Mouse (Mus musculus) embryonic facial prominence, embryonic 10.5 days (tissue): ENCODE results near the gene Stpg1. TPM values are rescaled to one million over a fixed set of nuclear protein-coding genes. Genes with fewer than 3 reads are reported as not detected.

ENCODE experiments used
- DNase-seq: peaks from one replicate; pipeline ENCODE4 v3.0.0-alpha.2; 2017; ENCODE audit warnings: low spot score
- H3K27ac ChIP-seq: fragments of 300-500 bp; sonication (generic); replicated peaks from 2 replicates; pipeline ENCODE4 v1.5.1; 2016; ENCODE audit warnings: mild to moderate bottlenecking
- H3K27me3 ChIP-seq: fragments of 300-500 bp; sonication (generic); replicated peaks from 2 replicates; pipeline ENCODE4 v1.6.1; 2016; ENCODE audit warnings: low read depth, mild to moderate bottlenecking; ENCODE audit not compliant: poor library complexity, severe bottlenecking
- H3K36me3 ChIP-seq: fragments of 300-500 bp; sonication (generic); replicated peaks from 2 replicates; pipeline ENCODE4 v1.6.1; 2016; ENCODE audit warnings: mild to moderate bottlenecking, moderate library complexity
- H3K4me1 ChIP-seq: fragments of 300-500 bp; sonication (generic); 2 replicates; pipeline ENCODE4 v1.6.1; 2016
- H3K4me3 ChIP-seq: fragments of 300-500 bp; sonication (generic); 2 replicates; pipeline ENCODE4 v1.5.1; 2016; ENCODE audit warnings: mild to moderate bottlenecking, moderate library complexity
- H3K9me3 ChIP-seq: fragments of 300-500 bp; sonication (generic); 2 replicates; pipeline ENCODE4 v1.6.1; 2016; ENCODE audit warnings: mild to moderate bottlenecking
- WGBS: fragments of 180-500 bp; shearing (Covaris S2); methylation state at CpG from one replicate; pipeline ENCODE4 v1.1.7; 2016; 5-methylcytosine and 5-hydroxymethylcytosine counted together
- polyA plus RNA-seq: library from polyadenylated mRNA; unstranded; fragments of >200 nt; fragmentation: Nextera tagmentation; extraction: Ambion mirVana; gene quantifications from 2 replicates; pipeline ENCODE4 v1.2.1, GENCODE M21; 2016

The Stpg1 gene
- polyA plus RNA-seq, 1 experiment from 2014 or later, result 0.37 TPM

DNA sequence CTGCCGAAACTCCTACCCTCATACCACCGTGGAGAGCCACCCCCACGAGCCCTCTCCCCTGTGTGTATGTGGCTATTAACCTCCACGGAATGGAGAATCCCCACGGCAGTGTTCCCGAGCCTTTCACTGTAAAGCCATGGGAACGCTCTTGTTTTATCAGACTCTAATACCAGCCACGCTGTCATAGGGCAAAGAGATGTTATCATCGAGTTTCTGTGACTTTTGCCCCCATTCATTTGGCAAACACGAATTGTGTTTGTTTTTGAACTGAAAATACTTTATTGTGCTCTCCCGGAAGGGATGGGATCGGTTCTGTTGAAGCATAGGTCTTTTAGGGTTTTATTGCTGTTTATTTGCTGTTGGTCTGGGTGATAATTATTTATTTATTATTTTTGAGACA lies 23.5 kb downstream of the Stpg1 start:
- Histone ChIP-seq H3K27ac (no peak overlapping the region), H3K4me1 (peaks cover 18% of the 10 kb centered on the region), H3K27me3 (peaks cover 13% of the 10 kb centered on the region), H3K4me3 (no peak overlapping the region), H3K36me3 (no peaks in the 10 kb centered on the region), H3K9me3 (no peaks in the 10 kb centered on the region)
- 84% methylated on average over 12 of the region's 12 CpGs for WGBS
- no peak for DNase-seq

DNA sequence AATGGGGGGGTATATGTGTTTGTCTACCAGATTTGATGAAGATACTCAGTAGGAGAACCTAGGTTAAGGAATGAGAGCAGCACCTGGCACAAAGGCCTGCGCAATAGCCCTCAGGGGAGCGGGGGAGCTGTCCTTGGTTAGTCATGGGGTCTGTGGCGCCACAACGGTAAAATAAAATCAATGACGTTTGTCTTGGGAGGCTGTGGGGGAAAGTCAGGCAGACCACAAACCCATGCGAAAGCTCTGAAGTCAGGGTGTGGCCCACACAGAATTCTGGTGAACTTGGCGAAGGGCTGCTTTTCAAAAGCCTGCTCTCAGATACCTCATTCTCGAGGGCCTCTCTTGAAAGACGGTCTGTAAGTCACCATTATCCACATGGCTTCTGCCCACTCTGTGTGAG lies 25.8 kb downstream of the Stpg1 start:
- peaks cover 28% of the 10 kb centered on the region for H3K4me1 ChIP-seq
- no peaks in the 10 kb centered on the region for H3K9me3 ChIP-seq
- no peak for DNase-seq
- WGBS, result 83% methylated on average over 9 of the region's 9 CpGs
- H3K27ac ChIP-seq, result no peak overlapping the region
- H3K4me3 ChIP-seq, result no peak overlapping the region
- H3K36me3 ChIP-seq, result no peaks in the 10 kb centered on the region
- H3K27me3 ChIP-seq, result peaks cover 28% of the 10 kb centered on the region

DNA sequence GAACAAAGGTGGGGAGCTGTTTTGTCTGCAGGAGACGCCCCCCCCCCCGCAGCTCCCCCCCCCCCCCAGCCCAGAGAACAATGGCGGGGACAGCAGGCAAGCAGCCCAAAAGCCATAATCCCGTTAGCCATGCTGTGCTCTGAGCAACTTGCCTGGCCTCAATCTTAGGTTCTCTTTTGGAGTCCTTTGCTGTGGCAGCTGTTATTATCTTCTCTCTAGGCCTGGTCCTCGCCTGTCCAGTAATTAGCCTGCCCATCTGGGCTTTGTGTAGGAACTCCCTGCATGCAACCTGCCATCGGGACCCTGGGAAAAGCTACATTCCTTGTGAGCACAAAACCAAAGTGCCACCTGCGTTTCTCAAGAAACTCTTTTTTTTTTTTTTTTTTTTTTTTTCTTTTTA lies 29.3 kb downstream of the Stpg1 start:
- Histone ChIP-seq H3K4me3 (no peak overlapping the region), H3K36me3 (no peaks in the 10 kb centered on the region), H3K27ac (0 out of 2 replicates have a peak overlapping the region, but pooled peaks have one; percentile 26), H3K9me3 (no peaks in the 10 kb centered on the region), H3K4me1 (peaks cover 37% of the 10 kb centered on the region), H3K27me3 (peaks cover 50% of the 10 kb centered on the region)
- 2% methylated on average over 6 of the region's 7 CpGs for WGBS
- DNase-seq, result peak; percentile 53

DNA sequence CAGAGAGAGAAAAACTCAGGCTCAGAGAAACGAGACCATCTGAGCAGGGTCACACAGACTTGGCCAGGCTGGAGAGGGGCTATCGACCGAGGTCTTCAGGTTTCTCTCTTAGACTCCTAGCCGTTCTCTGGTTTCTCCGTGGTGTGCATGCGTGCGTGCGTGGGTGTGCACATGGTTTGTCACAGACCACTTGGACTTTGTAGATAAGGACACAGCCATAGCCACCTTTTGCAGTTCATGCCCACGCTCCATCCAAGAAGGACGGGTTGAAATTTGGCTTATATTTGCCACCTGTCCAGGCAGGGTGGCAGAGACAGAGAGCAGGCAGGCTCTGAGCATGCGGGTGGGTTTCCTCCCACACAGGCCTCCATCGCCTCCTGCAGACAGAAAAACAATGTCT lies 30.5 kb downstream of the Stpg1 start:
- Histone ChIP-seq H3K4me1 (peaks cover 37% of the 10 kb centered on the region), H3K27me3 (peaks cover 50% of the 10 kb centered on the region), H3K36me3 (no peaks in the 10 kb centered on the region), H3K4me3 (no peak overlapping the region), H3K27ac (peak overlapping the region; percentile 49), H3K9me3 (no peaks in the 10 kb centered on the region; the same call in 1 of the 2 replicates)
- DNase-seq, result no peak
- 61% methylated on average over 12 of the region's 12 CpGs for WGBS

DNA sequence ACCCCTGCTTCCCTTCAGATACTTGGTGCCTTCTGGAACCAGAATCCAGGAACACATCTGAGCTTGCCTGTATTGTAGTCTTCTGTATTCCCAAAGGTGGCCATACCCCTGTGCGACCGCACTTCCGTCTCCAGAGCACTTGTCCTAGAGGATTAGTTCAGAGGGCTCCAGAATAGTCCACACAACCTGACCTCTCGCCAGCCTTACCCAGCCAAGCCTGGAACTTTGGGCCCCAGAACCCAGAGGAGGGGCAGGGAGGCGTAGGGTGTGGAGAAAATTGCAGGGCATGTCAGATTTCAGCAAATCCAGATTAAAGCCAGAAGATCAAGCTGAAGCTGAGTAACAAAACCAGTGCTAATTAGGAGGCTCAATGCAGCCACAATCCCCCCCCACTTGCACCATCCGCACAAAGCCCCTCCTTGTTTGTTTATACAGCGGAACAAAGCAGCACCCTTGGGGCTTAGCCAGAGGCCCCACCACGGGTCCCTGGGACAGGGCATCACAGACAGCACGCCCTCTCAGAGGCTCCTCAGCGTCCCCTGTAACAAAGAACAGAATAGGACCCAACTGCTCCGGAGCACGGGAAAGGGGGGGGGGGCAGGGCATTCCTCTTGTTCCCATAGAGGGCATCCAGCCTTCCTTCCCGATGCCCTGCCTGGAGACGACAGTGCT lies 31.6 kb downstream of the Stpg1 start:
- DNase-seq, result peak; percentile 43
- H3K36me3 ChIP-seq, result no peaks in the 10 kb centered on the region
- peak overlapping the region; percentile 59 for H3K27ac ChIP-seq
- H3K27me3 ChIP-seq, result peaks cover 50% of the 10 kb centered on the region
- H3K4me1 ChIP-seq, result peaks cover 37% of the 10 kb centered on the region
- H3K4me3 ChIP-seq, result peak overlapping the region; percentile 36
- 10% methylated on average over 14 of the region's 14 CpGs for WGBS
- H3K9me3 ChIP-seq, result peaks cover 6% of the 10 kb centered on the region

DNA sequence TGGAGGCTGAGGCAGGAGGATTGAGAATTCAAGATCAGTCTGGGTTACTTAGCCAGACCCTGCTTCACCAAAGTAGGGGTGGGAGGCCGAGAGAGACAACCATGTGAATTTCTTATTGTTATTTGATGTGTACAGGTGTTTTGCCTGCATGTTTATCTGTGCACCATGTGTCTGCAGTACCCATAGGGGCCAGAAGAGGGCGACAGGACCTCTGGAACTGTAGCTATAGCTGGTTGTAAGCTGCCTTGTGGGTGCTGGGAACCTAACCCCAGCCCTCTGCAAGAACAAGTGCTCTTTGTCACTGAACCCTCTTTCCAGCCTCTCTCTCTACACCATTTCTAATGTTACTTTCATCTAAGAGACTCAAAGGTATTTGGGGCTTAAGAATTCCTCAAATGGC lies 35.7 kb downstream of the Stpg1 start:
- 57% methylated on average over 2 of the region's 2 CpGs for WGBS
- Histone ChIP-seq H3K36me3 (no peaks in the 10 kb centered on the region), H3K4me3 (no peak overlapping the region), H3K9me3 (peaks cover 6% of the 10 kb centered on the region), H3K27ac (no peak overlapping the region), H3K4me1 (peaks cover 28% of the 10 kb centered on the region), H3K27me3 (peaks cover 30% of the 10 kb centered on the region)
- no peak for DNase-seq

DNA sequence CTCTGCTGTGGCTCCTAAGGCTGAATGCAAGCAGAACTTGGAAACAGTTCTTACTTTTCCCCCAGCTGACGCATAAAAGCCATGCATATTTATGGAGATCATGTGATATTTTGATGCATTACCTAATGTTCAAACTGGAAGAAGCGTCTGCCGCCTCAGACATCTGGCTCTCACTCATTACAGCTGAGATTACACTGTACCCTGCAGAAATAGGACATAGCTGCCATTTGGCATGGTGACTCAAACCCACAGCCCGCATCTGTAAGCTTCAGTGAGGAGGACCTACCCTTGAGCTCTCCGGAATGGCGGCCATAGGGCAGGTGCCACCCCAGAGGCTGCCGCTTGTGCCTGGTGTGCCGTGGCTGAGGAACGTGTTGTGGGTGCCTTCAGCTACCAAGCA lies 36.6 kb downstream of the Stpg1 start:
- Histone ChIP-seq H3K9me3 (peaks cover 6% of the 10 kb centered on the region), H3K27me3 (peaks cover 22% of the 10 kb centered on the region), H3K4me1 (peaks cover 19% of the 10 kb centered on the region), H3K4me3 (no peak overlapping the region), H3K36me3 (no peaks in the 10 kb centered on the region), H3K27ac (no peak overlapping the region)
- DNase-seq, result no peak
- 92% methylated on average over 9 of the region's 9 CpGs for WGBS

DNA sequence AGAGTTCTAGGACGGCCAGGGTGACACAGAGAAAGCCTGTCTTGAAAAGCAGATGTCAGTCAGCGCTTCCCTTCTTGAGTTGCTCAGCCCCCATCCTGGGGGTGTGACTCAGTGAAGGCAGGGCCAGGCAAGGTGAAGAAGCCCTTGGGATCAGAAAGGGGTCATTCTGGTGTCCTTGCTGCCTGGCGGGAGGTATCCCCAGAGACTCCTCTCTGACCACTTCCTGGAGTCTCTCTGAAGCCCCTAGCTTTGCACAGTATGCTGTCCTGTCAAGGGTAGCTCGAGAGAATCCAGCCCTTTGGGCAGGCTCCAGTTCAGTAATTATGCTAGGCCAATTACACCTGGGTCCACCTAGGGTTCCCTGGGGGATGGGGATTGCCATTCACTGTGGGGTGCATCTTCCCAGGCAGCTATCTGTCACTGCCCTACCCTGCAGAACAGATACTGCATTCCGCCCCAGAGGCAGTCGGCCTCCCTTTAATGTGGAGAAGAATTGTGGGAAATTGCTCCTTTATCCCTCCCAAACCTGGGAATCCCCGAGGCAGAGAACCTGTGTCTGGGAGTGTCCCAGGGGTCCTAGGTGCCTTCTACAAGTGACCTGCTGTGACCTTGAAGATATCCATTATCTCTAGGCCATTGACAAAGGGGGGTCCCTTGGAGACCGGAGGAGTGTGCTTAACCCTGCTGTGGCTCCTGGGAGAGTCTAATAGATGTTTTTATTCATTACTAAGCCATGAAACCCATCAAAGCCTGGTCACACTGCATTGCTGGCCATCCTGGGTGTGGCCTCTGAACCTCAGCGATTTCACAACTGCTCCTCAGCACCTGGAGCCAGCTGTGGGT lies 37.4 kb downstream of the Stpg1 start:
- Histone ChIP-seq H3K4me3 (no peak overlapping the region), H3K4me1 (peaks cover 18% of the 10 kb centered on the region), H3K27ac (no peak overlapping the region), H3K27me3 (peaks cover 21% of the 10 kb centered on the region; the same call in 1 of the 2 replicates), H3K36me3 (no peaks in the 10 kb centered on the region), H3K9me3 (peaks cover 6% of the 10 kb centered on the region)
- WGBS, result 43% methylated on average over 9 of the region's 9 CpGs
- no peak for DNase-seq

DNA sequence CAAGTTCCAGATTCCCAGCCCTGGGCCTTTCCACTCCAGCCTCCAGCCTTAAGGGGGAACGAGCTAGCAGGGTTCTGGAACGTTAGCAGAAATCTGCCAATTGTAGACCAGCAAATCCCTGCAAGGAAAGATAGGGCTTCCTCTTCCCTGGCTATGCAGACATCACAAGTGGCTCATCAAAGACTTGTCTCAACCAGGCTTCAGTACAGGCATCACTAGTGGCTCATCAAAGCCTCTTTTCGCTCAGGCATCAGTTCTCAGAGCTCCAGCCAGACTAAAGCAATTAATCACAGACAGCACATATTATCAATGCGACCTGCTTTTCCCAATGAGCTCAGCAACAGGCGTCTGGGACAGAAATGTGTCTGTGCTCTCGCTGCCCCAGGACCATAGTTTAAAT lies 38.4 kb downstream of the Stpg1 start:
- H3K36me3 ChIP-seq, result no peaks in the 10 kb centered on the region
- peaks cover 6% of the 10 kb centered on the region for H3K9me3 ChIP-seq
- peaks cover 16% of the 10 kb centered on the region for H3K4me1 ChIP-seq
- no peak overlapping the region for H3K27ac ChIP-seq
- DNase-seq, result no peak
- peaks cover 14% of the 10 kb centered on the region; the same call in 1 of the 2 replicates for H3K27me3 ChIP-seq
- no peak overlapping the region for H3K4me3 ChIP-seq
- WGBS, result 75% methylated on average over 6 of the region's 6 CpGs

DNA sequence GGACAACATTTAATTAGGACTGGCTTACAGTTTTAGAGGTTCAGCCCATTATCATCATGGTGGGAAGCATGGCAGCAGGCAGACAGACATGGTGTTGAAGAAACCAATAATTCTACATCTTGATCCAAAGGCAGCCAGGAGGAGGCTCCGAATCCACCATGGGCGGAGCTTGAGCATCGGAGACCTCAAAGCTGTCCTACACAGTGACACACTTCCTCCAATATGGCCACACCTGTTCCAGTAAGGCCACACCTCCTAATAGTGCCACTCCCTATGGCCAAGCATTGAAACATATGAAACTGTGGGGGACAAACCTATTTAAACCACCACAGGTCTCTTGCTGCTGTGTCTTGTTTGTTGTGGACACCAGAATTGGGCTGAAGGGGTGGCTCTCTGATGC lies 40.4 kb downstream of the Stpg1 start:
- no peaks in the 10 kb centered on the region for H3K36me3 ChIP-seq
- H3K4me3 ChIP-seq, result no peak overlapping the region
- WGBS, result 93% methylated on average over 3 of the region's 3 CpGs
- no peak for DNase-seq
- no peak overlapping the region for H3K27ac ChIP-seq
- H3K9me3 ChIP-seq, result peaks cover 6% of the 10 kb centered on the region
- peaks cover 16% of the 10 kb centered on the region for H3K4me1 ChIP-seq
- H3K27me3 ChIP-seq, result 0 out of 2 replicates have a peak, but pooled peaks cover 14% of the 10 kb centered on the region

DNA sequence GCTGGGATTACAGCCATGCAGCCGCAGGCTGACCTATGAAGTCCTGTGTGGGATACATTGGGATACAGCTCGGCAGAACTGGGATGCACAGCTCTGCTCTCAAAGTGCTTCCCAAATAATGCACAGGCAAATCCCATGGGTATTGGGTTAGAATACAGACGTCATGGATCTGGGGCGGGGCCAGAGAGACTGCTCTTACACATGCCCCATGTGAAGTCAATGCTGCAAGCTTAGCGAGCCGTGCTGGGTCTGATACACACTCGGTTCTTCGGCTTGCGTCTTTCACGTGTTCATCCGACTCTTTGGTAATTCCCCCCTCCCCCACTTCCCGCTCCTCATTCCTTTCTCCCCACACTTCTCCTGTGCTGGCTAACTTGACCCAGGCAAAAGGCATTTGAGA lies 44.5 kb downstream of the Stpg1 start:
- H3K9me3 ChIP-seq, result no peaks in the 10 kb centered on the region
- H3K27ac ChIP-seq, result no peak overlapping the region
- peaks cover 9% of the 10 kb centered on the region for H3K4me1 ChIP-seq
- WGBS, result 82% methylated on average over 12 of the region's 12 CpGs
- H3K27me3 ChIP-seq, result peaks cover 20% of the 10 kb centered on the region
- no peaks in the 10 kb centered on the region for H3K36me3 ChIP-seq
- no peak overlapping the region for H3K4me3 ChIP-seq
- DNase-seq, result no peak

DNA sequence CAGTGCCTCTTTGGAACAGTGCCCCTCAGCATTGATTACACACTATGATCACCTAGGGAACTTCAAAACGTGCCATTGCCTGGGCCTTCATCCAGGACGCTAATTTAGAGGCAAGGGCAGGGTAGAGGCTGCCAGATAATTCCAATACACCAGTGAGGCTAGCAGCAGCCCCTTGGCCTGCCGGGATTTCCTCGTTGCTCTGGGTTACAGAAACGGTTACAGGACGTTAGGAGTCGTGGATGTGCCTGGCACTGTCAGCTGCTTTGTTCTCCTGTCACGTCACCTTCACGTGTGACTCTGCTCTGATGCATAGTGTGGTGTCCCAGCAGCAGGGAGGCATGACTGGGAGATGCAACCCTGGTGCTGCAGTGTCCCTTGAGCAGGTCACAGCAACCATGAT lies 45.5 kb downstream of the Stpg1 start:
- Histone ChIP-seq H3K36me3 (no peaks in the 10 kb centered on the region), H3K27me3 (peaks cover 30% of the 10 kb centered on the region), H3K27ac (no peak overlapping the region), H3K4me3 (no peak overlapping the region), H3K4me1 (peaks cover 19% of the 10 kb centered on the region), H3K9me3 (no peaks in the 10 kb centered on the region)
- WGBS, result 77% methylated on average over 9 of the region's 9 CpGs
- DNase-seq, result no peak

DNA sequence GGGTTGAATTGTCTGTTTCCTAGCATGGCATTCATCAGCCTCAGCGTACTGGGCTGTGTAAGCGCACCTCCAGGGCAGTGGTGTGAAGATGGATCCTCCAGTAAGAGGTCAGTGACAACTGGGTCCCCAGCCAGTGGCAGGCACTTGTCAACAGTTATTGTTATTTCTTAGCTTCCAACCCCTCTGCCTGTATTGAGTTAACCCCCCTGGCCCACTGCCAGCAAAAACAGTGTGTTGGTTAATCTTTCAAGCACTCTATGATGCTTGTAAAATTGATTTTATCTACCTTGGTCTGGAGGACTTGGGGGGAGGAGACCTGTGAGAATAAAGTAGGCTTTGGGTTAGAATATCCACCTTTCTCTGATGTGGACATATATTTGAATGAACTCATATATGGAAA lies 49.7 kb downstream of the Stpg1 start:
- H3K9me3 ChIP-seq, result no peaks in the 10 kb centered on the region
- no peaks in the 10 kb centered on the region for H3K36me3 ChIP-seq
- no peak overlapping the region for H3K4me3 ChIP-seq
- peaks cover 45% of the 10 kb centered on the region for H3K4me1 ChIP-seq
- no peak overlapping the region for H3K27ac ChIP-seq
- peaks cover 60% of the 10 kb centered on the region for H3K27me3 ChIP-seq
- no peak for DNase-seq
- 82% methylated on average over 2 of the region's 2 CpGs for WGBS
